21 mouse cellular contexts compared by ENCODE assay signal in genomic region chr6:31995249-31995648, GRCm38 (mm10). TPM values are rescaled to one million over a fixed set of nuclear protein-coding genes. Genes with fewer than 3 reads are reported as not detected.
"Had no signal": no experiment of that assay in that cellular context is flagged by ENCODE, and none has a peak within 500 bp of the region (broad histone marks: within the 10 kb centered on the region; RNA-seq: fewer than 3 reads in every experiment).

No protein-coding gene starts in this region.

- DNase-seq: cerebellum, adult 9-10 months; cerebellum, adult 9-11 months; cerebellum, postnatal 10 days; cerebellum, postnatal 14 days; cerebellum, postnatal 25 days; cerebellum, postnatal 36 days; embryo, embryonic 11 days; forebrain, postnatal 0 days; gastrocnemius, adult 2 months; gastrocnemius, postnatal 10 days; gastrocnemius, postnatal 14 days; gastrocnemius, postnatal 25 days; gastrocnemius, postnatal 36 days; heart, adult 18-20 months; heart, adult 2 months had no signal

RNA-seq across cellular contexts. Expression of gene 1700012A03Rik, which starts 54.8 kb away (rescaled TPM):
- total RNA-seq: common myeloid progenitor, adult 5-6 weeks; forebrain, postnatal 0 days; gastrocnemius, adult 18-20 months; gastrocnemius, adult 2 months; gastrocnemius, adult 8-10 months; gastrocnemius, postnatal 10 days; gastrocnemius, postnatal 14 days; gastrocnemius, postnatal 25 days; gastrocnemius, postnatal 36 days; gastrocnemius, postnatal 4 days; granulocyte monocyte progenitor cell, adult 5-6 weeks; heart, adult 18-20 months; heart, adult 2 months; heart, adult 8-10 months had no signal
